Mouse (Mus musculus) neutrophil, adult 5-6 weeks (primary cell): Measurements from ENCODE around the gene Sae1. TPM values are rescaled to one million over a fixed set of nuclear protein-coding genes. Genes with fewer than 3 reads are reported as not detected.
A peak's percentile ranks its signal among the peaks of the same experiment; 100 is the strongest.

Experiments
- ATAC-seq: fragments of 151-379, 151-347 bp; 2 replicates; pipeline ENCODE4 v1.8.0; 2017; ENCODE audit warnings: mild to moderate bottlenecking, moderate TSS enrichment; ENCODE audit not compliant: insufficient number of reproducible peaks, poor library complexity, low FRiP score, severe bottlenecking; ENCODE audit errors: extremely low read depth
- total RNA-seq: library from RNA; stranded (forward); fragments of 200-1000 nt; gene quantifications from 2 replicates; pipeline ENCODE4 v1.2.3, GENCODE M21; 2017

Sae1 gene
- total RNA-seq, 1 experiment from 2014 or later, result 123 TPM

DNA sequence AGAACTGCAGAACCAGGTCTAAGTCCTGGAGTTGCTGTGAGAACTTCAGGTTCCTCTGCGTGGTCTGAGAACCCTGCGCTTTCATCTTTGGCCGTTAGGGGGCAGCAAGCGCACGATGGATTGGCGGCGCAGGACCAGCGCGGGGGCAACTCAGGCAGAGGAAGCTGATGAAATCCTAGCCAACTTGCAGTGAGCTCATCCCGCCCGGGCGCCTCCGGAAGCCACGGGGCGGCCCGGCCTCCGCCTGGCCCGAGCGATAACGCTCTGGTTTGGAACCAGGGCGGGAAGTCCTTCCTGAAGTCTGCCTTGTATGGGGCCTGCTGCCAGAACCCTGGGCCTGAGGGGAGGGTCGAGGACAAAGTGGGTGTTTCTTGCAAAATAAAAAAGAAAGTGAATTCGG is 92.8 kb downstream of the Sae1 start:
- ATAC-seq, result peak; percentile 79

DNA sequence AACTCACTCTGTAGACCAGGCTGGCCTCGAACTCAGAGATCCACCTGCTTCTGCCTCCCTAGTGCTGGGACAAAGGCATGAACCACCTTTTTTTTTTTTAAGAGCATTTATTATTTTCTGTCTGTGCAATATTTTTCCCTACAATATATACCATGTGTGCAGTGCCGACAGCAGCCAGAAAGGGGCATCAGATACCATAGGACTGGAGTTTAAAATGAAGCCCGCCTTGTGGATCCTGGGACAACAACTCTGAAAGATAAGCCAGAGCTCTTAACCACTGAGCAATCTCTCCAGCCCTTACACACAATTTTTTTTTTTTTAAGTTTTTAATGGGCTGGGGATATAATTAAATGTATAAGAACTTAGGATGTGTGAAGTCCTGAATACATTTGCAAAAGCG is 93.3 kb downstream of the Sae1 start:
- no peak for ATAC-seq

DNA sequence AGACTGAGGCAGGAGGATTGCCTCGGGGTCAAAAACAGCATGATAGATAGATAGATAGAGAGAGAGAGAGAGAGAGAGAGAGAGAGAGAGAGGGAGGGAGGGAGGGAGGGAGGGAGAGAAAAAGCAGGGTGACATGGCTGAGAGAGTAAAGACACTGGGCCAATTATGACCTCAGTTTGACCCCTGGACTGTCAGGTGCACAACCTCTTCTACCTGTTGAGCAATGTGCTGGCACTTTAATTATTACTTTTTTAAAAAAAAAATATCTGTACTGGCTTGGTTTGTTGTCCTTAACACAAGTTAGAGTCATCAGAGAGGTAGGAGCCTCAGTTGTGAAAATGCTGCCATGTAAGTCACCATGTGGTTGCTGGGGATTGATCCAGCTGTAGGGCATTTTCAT is 99.8 kb downstream of the Sae1 start:
- ATAC-seq, result no peak

DNA sequence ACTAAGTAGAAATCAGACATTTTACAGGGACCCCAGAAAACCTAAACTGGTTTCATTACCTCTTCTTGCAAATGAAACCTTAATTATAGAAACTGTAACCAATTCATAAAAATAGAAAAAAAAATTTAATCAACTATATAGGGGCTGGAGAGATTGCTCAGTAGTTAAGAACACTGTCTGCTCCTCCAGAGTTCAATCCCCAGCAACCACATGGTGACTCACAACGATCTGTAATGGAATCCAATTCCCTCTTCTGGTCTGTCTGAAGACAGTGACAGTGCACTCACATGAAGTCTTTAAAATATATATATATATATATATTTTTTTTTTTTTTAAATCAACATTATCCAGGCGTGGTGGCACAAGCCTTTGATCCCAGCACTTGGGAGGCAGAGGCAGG is 100.6 kb downstream of the Sae1 start:
- no peak for ATAC-seq

DNA sequence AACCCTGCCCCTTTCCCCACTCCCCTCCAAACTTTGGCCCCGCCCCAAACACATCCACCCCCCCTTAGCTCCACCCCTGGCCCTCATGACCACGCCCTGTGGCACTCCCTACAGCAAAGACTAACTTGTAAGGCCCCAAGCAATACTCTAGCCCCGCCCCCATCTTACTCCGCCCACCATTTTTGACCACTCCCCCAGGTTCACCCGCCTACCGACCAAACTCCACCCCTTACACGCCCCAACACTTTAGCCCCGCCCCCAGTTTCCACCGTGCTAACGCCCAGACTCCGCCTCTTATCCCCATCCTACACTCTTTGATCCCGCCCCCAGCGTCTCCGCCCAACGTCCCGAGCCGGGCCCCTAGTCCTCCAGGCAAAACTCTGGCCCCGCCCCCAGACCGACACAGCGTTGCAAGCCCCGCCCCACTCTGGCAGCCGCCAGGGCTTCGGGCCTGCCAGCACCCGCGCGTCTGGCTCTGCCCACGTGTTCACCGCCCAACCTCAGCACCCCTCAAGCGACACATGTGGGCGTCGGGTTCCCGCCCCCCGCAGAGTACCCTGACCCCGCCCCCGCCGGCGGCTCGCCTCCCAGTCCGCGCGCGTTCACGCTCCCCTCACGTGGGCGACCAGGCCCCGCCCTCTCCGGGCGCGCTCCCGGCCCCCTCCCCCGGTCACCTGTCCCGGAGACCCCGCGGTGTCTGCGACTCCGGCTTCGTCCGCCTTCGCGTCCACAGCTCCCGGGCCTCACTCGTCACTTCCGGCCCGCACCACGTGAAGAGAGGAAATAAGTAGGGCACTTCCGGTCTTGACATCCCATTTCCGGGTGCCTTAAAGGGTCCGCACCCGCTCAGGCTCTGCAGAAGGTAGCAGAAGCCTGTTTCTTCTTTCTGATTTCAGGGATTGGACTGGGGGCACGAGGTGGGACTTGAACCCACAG is 101.3 kb downstream of the Sae1 start, which contains the start of gene Ccdc9:
Gene Ccdc9, minus strand, starts transcription at position 770 of the 936 bp plus-strand sequence.
- ATAC-seq, result peak; percentile 83

DNA sequence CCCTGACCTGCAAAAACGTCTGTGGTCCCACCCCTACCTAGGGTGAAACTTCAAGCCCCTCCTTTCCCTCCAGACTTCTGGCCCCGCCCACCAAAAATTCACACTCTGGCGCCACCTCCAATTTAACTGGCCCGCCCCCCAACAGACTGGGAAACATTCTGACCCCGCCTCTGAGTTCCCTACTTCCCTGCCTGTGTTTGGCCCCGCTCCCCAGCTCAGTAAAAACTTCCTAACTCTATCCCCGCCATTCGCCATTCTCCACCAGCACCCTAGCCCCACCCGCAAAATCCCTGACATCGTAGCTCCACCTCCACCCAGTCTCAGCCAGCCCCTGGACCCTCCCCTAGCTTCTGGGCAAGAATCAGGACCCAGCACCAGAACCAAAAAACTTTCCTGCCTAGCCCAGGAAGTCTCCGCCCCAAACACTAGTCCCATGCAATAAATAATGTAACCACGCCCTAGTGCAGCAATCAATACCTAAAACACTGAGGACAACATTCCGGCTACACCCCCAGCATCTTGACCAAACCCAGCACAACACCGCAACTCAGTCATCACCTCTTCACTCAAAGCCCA is 102.1 kb downstream of the Sae1 start:
- peak; percentile 4; the same call in 1 of the 2 replicates for ATAC-seq

DNA sequence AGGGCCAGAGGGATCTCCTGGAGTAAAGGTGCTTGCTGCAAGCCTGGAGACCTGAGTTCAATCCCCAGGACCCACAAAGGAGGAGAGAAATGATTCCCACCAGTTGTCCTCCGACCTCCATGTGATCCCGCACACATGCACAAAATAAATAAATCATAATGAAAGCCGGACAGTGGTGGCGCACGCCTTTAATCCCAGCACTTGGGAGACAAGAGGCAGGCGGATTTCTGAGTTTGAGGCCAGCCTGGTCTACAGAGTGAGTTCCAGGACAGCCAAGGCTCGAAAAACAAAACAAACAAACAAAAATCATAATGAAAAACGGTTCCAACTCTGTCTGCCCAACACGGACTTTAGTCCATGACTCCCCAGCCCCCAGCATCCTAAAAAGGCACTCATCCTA is 102.7 kb downstream of the Sae1 start:
- ATAC-seq, result no peak

DNA sequence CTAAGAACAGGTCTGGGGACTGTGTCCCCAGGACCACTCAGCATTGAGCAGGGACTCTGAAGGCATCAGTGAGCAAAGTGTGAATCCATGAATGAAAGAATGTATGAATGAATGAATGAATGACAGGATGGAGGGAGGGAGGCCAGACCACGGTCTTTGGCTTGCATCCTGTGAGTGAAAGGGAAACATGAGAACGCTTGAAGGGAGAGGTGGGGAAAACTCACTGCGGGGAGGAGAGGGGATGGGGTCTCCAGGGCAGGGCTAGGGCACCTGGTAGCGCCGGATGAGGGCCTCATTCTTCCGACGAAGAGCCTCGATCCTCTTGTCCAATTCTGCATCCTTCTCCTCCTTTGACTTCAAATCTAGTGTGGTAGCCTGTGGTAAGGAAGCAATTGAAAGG is 103.6 kb downstream of the Sae1 start:
- ATAC-seq, result no peak

DNA sequence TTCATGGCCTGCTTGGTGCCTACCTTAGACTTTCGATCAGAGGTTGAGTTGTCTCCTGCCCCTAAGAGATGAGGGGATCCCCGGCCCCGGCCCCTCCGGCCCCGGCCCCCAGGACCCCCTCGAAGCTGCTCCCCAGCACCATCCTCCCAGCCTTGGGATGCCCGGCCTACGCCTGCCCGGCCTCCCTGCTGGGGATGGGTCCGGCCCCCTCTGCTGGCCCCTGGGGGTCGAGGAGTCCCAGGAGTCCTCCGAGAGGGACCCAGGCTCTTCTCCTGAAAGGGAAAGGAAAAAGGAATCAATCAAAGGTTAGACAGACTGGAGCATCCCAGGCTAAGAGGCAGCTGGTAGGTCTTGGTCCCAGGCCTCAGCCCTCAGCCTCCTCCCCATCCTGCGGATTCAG is 105.3 kb downstream of the Sae1 start:
- no peak for ATAC-seq

DNA sequence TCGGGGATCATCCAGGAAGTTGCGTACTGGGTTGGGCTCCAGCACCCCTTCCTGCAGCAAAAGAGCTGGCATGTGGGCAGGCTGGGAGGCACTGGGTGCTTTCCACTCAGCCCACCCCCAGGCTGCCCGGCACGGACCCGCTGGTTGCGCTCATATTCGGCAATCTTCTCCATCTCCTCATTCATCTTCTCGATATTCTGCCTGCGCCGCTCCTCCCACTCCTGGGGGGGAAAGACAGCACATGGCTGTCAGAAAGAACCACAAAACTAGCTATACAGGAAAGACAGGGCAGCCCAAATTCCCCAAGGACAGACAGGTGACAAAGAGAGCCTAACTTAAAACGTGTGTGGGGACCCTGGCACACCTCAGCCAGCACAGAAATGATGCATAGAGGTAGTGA is 106.9 kb downstream of the Sae1 start:
- ATAC-seq, result no peak

DNA sequence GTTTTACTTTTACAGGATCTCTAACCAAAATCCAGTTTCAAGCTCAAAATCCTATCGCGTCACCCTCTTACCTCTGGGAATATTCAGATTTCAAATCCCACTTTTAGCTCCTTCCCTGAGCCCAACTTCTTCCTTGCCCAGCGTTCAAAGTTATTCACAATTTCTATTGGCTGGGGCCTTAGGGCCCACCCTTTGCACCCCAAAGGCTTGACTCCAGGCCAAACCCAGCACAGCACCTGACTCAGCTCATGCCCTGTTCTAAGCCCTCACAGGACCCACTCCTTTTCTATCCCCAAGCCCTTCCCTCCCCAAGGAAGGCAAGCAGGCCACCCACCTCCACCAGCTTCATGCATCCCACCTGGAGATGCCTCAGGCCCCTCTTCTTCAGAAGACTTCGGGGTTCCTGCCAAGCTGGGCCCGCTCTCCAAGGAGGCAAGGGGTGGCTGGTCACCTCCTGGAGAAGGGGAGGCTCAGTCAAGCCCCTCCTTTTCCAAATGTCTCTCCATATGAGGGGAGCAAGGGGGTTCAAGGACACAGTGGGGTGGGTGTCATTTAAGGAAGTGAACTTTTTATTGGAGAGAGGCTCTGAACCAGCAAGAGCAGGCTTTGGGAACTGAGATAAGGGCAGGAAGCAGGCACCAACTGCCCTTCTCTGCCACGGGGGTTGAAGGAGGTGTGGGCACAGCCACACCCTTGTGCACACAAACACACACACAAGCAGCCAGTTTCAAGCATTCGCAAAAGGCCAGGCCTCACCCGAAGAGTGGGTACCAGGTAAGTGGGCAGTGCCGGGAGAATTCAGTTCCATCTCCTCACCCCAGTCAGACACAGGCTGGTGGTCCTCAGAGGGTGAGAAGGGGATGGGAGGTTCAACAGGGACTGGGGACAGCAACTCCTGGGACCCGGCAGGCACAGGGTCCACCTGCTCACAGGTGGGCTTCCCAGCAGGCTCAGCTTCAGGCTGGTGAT is 112.4 kb downstream of the Sae1 start:
- ATAC-seq, result no peak

DNA sequence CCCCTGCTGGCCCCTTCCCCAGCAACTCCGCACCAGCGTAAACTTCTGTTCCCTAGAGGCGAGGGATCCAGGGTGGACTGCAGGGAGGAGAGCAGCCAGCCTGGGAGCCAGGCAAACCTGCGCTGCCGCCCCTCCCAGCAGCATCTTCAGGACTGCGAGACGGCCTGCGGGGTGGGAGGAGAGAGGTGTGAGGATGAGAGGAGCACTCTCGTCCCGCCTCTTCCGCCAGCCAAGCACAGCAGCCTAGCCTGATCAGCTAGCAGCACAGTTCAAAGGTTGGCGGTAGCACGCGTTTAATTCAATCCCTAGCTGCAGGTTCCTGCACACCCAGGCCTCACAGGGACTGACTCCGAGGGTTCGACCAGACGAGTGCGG is 113.9 kb downstream of the Sae1 start:
- peak; percentile 61 for ATAC-seq

DNA sequence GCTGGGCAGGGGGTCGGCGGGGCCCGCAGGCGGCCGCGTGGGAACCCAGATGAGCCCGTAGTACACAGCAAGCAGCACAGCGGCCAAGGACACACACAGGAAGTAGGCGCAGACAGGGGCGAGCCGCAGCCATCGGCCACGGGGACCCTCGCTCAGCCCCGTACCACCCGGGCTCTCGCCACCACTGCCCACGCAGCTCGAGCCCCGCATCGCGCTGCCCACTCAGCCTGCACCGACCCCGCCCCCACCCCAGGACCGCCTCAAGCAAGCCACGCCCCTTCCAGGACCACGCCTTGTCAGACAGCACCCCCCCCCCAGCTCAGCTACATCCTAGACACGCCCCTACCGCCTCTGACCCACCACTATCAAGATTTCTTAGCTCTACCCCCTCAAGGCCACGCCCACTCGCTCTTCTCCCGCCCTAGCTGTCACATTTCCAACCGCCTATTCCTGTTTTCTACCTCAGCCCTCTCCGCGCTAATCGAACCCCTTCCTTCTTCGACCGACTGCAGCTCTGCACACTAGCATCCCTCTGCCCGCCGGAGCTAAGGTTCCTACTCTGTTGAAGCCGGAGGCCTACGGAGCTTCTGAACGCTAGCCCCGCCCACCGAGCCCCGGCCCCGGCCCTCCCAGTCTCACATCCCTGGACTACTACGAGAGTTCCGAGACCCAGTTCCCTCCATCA is 114.4 kb downstream of the Sae1 start, which contains the start of gene Inafm1:
Gene Inafm1, minus strand, starts transcription at position 537 of the 685 bp plus-strand sequence.
- ATAC-seq, result peak; percentile 79

DNA sequence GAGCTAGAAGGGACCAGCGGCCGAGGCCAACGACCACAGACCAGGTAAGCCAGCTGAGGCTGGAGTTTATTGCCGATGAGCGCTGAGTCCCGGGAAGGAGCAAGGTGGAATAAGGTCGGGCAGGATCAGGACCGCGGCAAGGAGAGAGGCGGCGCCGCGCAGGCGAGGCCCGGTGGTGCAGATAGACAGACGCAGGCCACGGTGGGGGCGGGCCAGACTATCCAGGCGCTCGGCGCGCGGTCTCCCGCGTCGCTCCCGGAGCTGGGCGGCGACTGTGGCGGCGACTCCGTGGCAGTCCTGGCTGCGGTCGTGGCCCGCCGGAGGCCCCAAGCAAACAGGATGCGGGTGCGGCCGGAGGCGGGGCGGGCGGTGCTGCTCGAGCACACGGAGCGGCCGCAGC is 114.9 kb downstream of the Sae1 start:
- ATAC-seq, result peak; percentile 31

DNA sequence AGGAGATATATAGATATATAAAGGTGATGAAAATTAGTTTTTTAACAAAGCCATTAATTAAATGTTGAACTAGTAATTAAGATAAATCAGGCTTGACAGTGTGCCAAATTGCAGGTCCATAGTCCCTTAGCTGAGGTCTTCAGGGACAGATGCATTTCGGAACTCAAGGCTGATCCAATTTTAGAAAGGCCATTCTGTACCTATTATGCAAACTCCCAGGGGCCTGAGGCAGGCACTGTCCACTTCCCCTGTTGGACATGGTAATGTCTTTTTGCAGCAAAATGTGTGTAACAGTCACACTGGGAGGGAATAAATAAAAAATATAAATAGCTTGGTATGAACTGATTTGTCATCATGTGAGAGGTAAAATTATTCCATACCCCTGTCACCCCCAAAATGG is 116.5 kb downstream of the Sae1 start:
- ATAC-seq, result no peak
